Mouse (Mus musculus) midbrain, embryonic 15.5 days (tissue): ENCODE results near the gene Dync1i1. TPM values are rescaled to one million over a fixed set of nuclear protein-coding genes. Genes with fewer than 3 reads are reported as not detected.

Experiments used
- ATAC-seq: fragments of 200-750 bp; cut with Nextera tagmentation; replicated peaks from 2 replicates; pipeline ENCODE4 v1.8.0; 2017; ENCODE audit warnings: moderate TSS enrichment
- H3K27ac ChIP-seq: fragments of 300-500 bp; sonication (generic); 2 replicates; pipeline ENCODE4 v1.5.1; 2015; ENCODE audit warnings: mild to moderate bottlenecking, inconsistent platforms
- H3K27me3 ChIP-seq: fragments of 300-500 bp; sonication (generic); replicated peaks from 2 replicates; pipeline ENCODE4 v1.6.1; 2015; ENCODE audit warnings: inconsistent platforms
- H3K36me3 ChIP-seq: fragments of 300-500 bp; sonication (generic); replicated peaks from 2 replicates; pipeline ENCODE4 v1.6.1; 2015; ENCODE audit warnings: inconsistent platforms
- H3K4me1 ChIP-seq: fragments of 300-500 bp; sonication (generic); 2 replicates; pipeline ENCODE4 v1.6.1; 2015; ENCODE audit warnings: inconsistent platforms
- H3K4me2 ChIP-seq: fragments of 300-500 bp; sonication (generic); 2 replicates; pipeline ENCODE4 v1.6.1; 2015; ENCODE audit warnings: inconsistent platforms, mild to moderate bottlenecking, moderate library complexity
- H3K4me3 ChIP-seq: fragments of 300-500 bp; sonication (generic); 2 replicates; pipeline ENCODE4 v1.5.1; 2015; ENCODE audit warnings: mild to moderate bottlenecking, inconsistent platforms
- H3K9ac ChIP-seq: fragments of 300-500 bp; sonication (generic); 2 replicates; pipeline ENCODE4 v1.6.1; 2015; ENCODE audit warnings: mild to moderate bottlenecking, inconsistent platforms
- H3K9me3 ChIP-seq: fragments of 300-500 bp; sonication (generic); 2 replicates; pipeline ENCODE4 v1.6.1; 2016; ENCODE audit warnings: inconsistent platforms
- WGBS: fragments of 180-500 bp; shearing (Covaris S2); methylation state at CpG from one replicate; pipeline ENCODE4 v1.1.7; 2015; ENCODE audit warnings: mixed read lengths; 5-methylcytosine and 5-hydroxymethylcytosine counted together
- polyA plus RNA-seq: library from polyadenylated mRNA; unstranded; fragments of >200 nt; fragmentation: Nextera tagmentation; extraction: Ambion mirVana; gene quantifications from 2 replicates; pipeline ENCODE4 v1.2.1, GENCODE M21; 2015

Gene Dync1i1
- polyA plus RNA-seq, 1 experiment from 2014 or later: 23.0 TPM

DNA sequence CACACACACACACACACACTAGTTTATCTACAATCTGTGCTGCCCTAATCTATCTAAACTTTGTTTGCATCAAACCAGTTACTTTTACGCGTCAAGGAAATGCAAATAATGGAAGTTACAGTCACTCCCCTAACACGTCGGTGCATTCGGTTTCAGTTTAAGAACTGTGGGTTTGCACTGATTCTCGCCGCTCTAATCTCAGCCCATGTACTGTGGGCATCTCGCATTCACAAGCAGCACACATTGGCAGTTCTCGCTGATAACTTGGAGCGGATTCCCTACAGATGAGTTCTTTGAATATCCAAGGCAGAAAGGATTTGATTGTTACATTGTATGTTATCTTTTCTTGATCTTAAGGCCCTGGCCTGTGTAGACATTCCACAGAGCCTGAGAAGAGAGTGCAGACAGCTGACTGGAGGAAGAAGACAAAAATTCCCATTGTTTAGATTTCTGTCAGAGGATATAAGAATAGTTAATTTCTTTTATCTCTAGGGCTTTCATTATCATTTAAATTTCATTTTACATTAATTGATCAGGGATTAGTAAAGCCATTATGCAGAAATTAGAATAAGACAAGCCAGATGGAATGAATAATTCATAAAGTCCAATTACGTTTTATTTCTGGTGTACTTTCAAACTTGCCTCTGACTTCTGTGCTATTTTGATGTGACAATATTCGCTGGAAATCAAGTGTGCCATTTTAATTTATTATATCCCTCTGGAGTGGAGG lies 279.5 kb downstream of the Dync1i1 start:
- Histone ChIP-seq H3K4me3 (no peak overlapping the region), H3K4me1 (peaks cover 3% of the 10 kb centered on the region), H3K4me2 (peak overlapping the region; percentile 94; the same call in 1 of the 2 replicates), H3K27ac (no peak overlapping the region), H3K36me3 (no peaks in the 10 kb centered on the region), H3K9me3 (no peaks in the 10 kb centered on the region), H3K27me3 (no peaks in the 10 kb centered on the region), H3K9ac (no peak overlapping the region)
- 40% methylated on average over 12 of the region's 12 CpGs for WGBS
- ATAC-seq: no peak

DNA sequence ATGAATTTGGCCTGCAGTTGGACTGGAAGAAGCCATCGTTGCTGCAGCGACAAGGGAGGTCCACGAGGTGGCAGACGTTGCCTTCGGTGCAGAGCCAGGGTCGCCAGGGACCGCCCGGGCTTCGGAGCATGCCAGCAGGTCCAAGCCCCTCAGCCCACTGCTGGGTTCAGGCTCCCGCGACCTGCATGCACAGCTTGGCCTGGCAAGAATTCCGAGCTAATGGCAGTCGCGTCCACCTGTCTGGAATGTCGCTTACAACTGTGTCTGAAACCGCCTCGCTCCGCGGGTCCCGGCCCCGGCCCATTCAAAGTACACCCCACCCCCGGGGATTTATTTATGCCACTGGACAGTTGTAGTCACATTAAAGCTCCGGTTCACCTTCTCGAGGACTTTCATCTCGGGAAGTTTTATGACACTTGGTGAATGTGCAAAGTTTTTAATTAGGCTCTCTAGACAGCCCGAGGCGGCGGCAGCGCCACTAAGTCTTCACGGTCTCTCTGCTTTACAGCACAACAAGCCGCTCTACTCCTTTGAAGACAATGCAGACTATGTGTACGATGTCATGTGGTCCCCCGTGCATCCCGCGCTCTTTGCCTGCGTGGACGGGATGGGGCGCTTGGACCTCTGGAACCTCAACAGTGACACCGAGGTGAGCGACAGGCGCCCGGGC lies 280.5 kb downstream of the Dync1i1 start:
- H3K27ac ChIP-seq: no peak overlapping the region
- H3K9me3 ChIP-seq: no peaks in the 10 kb centered on the region

DNA sequence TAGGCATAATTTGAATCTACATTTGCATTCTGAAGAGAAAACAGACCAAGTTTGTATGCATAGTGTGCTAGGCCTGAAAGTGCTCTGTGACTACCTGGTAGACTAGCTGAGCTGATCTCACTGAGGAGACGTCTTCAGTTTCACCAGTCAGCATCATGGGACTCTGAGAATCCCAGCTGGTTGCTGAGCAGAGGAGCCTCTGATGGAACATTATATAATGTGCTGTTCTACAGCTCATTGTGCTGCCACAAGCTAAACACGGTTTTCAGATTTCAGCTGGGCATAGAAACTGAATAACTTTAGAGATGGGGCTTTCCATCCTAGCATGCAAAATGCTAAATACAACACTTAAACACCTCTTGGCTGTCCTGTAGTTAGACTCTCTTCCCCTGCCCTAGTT lies 285.9 kb downstream of the Dync1i1 start:
- WGBS: 85% methylated on average over 2 of the region's 2 CpGs
- no peaks in the 10 kb centered on the region for H3K27me3 ChIP-seq
- no peak overlapping the region for H3K27ac ChIP-seq
- H3K4me3 ChIP-seq: no peak overlapping the region
- no peak overlapping the region for H3K4me2 ChIP-seq
- no peaks in the 10 kb centered on the region for H3K36me3 ChIP-seq
- no peak overlapping the region for H3K9ac ChIP-seq
- no peaks in the 10 kb centered on the region for H3K9me3 ChIP-seq
- peaks cover 4% of the 10 kb centered on the region; the same call in 1 of the 2 replicates for H3K4me1 ChIP-seq
- no peak for ATAC-seq

More for the DNA sequence above, 280.5 kb downstream of the Dync1i1 start:
- WGBS: 1% methylated on average over 42 of the region's 42 CpGs
- Histone ChIP-seq H3K4me1 (peaks cover 3% of the 10 kb centered on the region), H3K4me2 (peak overlapping the region; percentile 94), H3K27me3 (no peaks in the 10 kb centered on the region), H3K9ac (peak overlapping the region; percentile 43), H3K4me3 (peak overlapping the region; percentile 49), H3K36me3 (no peaks in the 10 kb centered on the region)
- ATAC-seq: peak; percentile 97

DNA sequence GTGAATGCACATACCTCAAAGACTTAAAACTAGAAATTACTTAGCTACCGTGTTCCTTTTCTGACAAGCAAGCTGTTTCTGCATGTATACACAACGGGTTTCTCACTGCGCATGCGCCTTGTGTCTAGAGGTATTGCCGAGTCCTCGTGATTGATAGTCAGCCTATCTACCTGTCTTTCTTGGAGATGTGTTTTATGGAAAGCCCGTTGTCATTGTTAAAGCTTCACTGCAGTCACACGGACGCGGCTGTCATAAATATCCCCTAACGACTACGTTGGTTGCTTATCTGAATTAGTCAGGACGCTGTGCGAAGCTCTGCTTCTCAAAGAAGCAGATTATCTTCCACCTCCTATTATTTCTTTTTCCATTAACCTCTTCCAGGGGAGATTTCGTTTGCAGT lies 290.2 kb downstream of the Dync1i1 start:
- Histone ChIP-seq H3K27me3 (no peaks in the 10 kb centered on the region), H3K4me2 (peak overlapping the region; percentile 40), H3K9me3 (no peaks in the 10 kb centered on the region), H3K27ac (no peak overlapping the region), H3K4me1 (0 out of 2 replicates have a peak, but pooled peaks cover 4% of the 10 kb centered on the region), H3K36me3 (no peaks in the 10 kb centered on the region), H3K4me3 (peak overlapping the region; percentile 19), H3K9ac (no peak overlapping the region; the same call in 1 of the 2 replicates)
- peak; percentile 65 for ATAC-seq
- 42% methylated on average over 15 of the region's 15 CpGs for WGBS

- 0 out of 2 replicates have a peak, but pooled peaks cover 4% of the 10 kb centered on the region for H3K4me1 ChIP-seq
- H3K4me3 ChIP-seq: no peak overlapping the region
- H3K27me3 ChIP-seq: no peaks in the 10 kb centered on the region
- H3K27ac ChIP-seq: no peak overlapping the region
- H3K4me2 ChIP-seq: no peak overlapping the region
- H3K9me3 ChIP-seq: no peaks in the 10 kb centered on the region
- H3K9ac ChIP-seq: no peak overlapping the region
- WGBS: 41% methylated on average over 9 of the region's 9 CpGs
- ATAC-seq: no peak
- no peaks in the 10 kb centered on the region for H3K36me3 ChIP-seq
Measured at GRCm38 (mm10) chr6:6016931-6017330, 291.5 kb downstream of the Dync1i1 start.

GRCm38 (mm10) chr6:6023976-6024375 lies 298.5 kb downstream of the Dync1i1 start:
- no peak overlapping the region for H3K4me2 ChIP-seq
- H3K27ac ChIP-seq: no peak overlapping the region
- no peak overlapping the region for H3K9ac ChIP-seq
- WGBS: 29% methylated on average over 6 of the region's 6 CpGs
- H3K36me3 ChIP-seq: no peaks in the 10 kb centered on the region
- no peaks in the 10 kb centered on the region for H3K9me3 ChIP-seq
- ATAC-seq: no peak
- H3K4me1 ChIP-seq: no peaks in the 10 kb centered on the region
- no peak overlapping the region for H3K4me3 ChIP-seq
- H3K27me3 ChIP-seq: 0 out of 2 replicates have a peak, but pooled peaks cover 2% of the 10 kb centered on the region

GRCm38 (mm10) chr6:6027664-6028063 lies 302.2 kb downstream of the Dync1i1 start:
- WGBS: 94% methylated on average over 6 of the region's 6 CpGs
- no peaks in the 10 kb centered on the region for H3K9me3 ChIP-seq
- no peaks in the 10 kb centered on the region for H3K4me1 ChIP-seq
- H3K9ac ChIP-seq: no peak overlapping the region
- ATAC-seq: no peak
- no peak overlapping the region for H3K4me3 ChIP-seq
- H3K36me3 ChIP-seq: no peaks in the 10 kb centered on the region
- no peak overlapping the region for H3K4me2 ChIP-seq
- H3K27ac ChIP-seq: no peak overlapping the region
- no peaks in the 10 kb centered on the region for H3K27me3 ChIP-seq

DNA sequence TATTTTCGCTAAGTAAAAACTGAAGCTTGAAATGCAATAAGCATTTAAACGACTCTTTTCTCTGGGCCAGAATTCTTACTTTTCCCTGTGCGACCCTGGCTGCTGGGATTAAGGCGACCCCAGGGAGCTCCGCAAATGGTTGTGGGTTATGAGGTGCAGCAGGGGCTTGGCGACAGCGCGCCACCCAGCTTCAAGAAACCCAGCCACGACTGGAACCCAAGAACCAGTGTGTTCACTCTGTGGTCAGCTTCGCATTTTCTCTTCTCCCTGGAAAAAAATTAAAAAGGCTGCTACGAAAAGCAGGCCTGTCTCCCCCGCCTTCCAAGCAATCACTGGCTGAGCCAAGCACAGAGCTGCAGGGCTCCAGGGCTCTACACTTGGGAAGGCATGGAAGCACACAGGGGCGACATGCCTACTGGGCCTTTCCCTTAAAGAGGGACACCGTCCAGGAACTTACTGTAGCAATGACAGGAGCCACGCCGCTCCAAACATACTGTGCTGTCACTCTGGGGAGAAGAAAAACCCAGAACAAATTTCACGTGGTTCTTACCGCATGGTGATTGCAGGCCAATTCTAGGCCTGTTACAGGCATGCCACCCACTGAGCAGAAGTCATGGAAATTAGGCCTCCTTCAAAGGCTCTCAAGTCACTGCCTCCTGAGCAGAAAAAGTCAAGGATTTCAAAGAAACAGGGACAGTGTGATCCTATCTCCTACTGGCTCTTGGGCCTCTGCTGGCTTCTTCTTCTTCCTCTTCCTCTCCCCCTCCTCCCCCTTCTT lies 313.5 kb downstream of the Dync1i1 start:
- Histone ChIP-seq H3K9me3 (no peaks in the 10 kb centered on the region), H3K4me3 (no peak overlapping the region), H3K9ac (no peak overlapping the region), H3K27ac (no peak overlapping the region), H3K4me1 (no peaks in the 10 kb centered on the region), H3K4me2 (no peak overlapping the region), H3K36me3 (no peaks in the 10 kb centered on the region), H3K27me3 (no peaks in the 10 kb centered on the region)
- WGBS: 36% methylated on average over 18 of the region's 18 CpGs
- ATAC-seq: peak; percentile 45; the same call in 1 of the 2 replicates

- Histone ChIP-seq H3K9ac (no peak overlapping the region), H3K27me3 (no peaks in the 10 kb centered on the region), H3K36me3 (no peaks in the 10 kb centered on the region), H3K9me3 (no peaks in the 10 kb centered on the region), H3K27ac (no peak overlapping the region), H3K4me3 (no peak overlapping the region), H3K4me2 (no peak overlapping the region), H3K4me1 (no peaks in the 10 kb centered on the region)
- 82% methylated on average over 12 of the region's 12 CpGs for WGBS
- ATAC-seq: no peak
Measured at GRCm38 (mm10) chr6:6046729-6047424, 321.4 kb downstream of the Dync1i1 start.

GRCm38 (mm10) chr6:6052696-6053095 lies 327.3 kb downstream of the Dync1i1 start:
- WGBS: 76% methylated on average over 11 of the region's 11 CpGs
- H3K36me3 ChIP-seq: no peaks in the 10 kb centered on the region
- ATAC-seq: no peak
- no peaks in the 10 kb centered on the region for H3K27me3 ChIP-seq
- H3K9me3 ChIP-seq: no peaks in the 10 kb centered on the region
- H3K4me3 ChIP-seq: no peak overlapping the region
- no peaks in the 10 kb centered on the region for H3K4me1 ChIP-seq
- no peak overlapping the region for H3K9ac ChIP-seq
- H3K27ac ChIP-seq: no peak overlapping the region
- H3K4me2 ChIP-seq: no peak overlapping the region

DNA sequence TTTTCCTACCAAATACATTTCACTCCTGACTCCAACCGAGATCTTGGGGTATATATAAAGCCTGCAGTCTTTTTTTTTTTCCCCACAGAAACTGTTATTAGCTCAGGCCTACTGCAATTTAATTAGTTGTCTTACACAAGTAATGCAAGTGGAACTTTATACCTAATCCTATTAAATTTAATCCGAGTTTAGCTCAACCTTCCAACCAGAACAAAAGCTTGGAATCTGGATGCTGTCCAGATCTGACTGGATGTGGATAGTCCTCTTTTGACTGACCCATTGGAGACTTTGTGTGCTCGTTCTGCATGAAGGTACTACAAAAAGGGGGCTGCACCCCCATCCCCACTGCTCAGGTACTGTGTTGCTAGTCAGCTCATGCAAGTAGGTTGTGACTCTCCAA lies 328.5 kb downstream of the Dync1i1 start:
- Histone ChIP-seq H3K4me2 (no peak overlapping the region), H3K9me3 (no peaks in the 10 kb centered on the region), H3K36me3 (no peaks in the 10 kb centered on the region), H3K4me1 (peaks cover 8% of the 10 kb centered on the region; the same call in 1 of the 2 replicates), H3K27me3 (no peaks in the 10 kb centered on the region), H3K27ac (no peak overlapping the region), H3K9ac (no peak overlapping the region), H3K4me3 (no peak overlapping the region)
- ATAC-seq: no peak
- WGBS: 18% methylated on average over 3 of the region's 3 CpGs

GRCm38 (mm10) chr6:6058548-6058947 lies 333.1 kb downstream of the Dync1i1 start:
- H3K4me3 ChIP-seq: no peak overlapping the region
- no peaks in the 10 kb centered on the region for H3K9me3 ChIP-seq
- no peak overlapping the region for H3K9ac ChIP-seq
- no peaks in the 10 kb centered on the region for H3K36me3 ChIP-seq
- no peaks in the 10 kb centered on the region for H3K27me3 ChIP-seq
- no peak overlapping the region for H3K4me2 ChIP-seq
- ATAC-seq: peak; percentile 73
- 12% methylated on average over 3 of the region's 3 CpGs for WGBS
- no peak overlapping the region for H3K27ac ChIP-seq
- H3K4me1 ChIP-seq: peaks cover 9% of the 10 kb centered on the region; the same call in 1 of the 2 replicates
